Mouse (Mus musculus) hindbrain, embryonic 11.5 days (tissue): ENCODE measurements at regions not wholly inside any gene's neighbourhood (a gene's known extent, or its start where the extent isn't known, plus 50 kb on each side); places are given as distances from the start of the nearest gene placed in this dataset.

ENCODE experiments used
- ATAC-seq: fragments of 200-750 bp; cut with Nextera tagmentation; 2 replicates; pipeline ENCODE4 v1.8.0; 2017; ENCODE audit warnings: mild to moderate bottlenecking, moderate TSS enrichment, moderate library complexity; ENCODE audit not compliant: low FRiP score
- DNase-seq: peaks from one replicate; pipeline ENCODE4 v3.0.0-alpha.2; 2015; ENCODE audit warnings: low spot score
- H3K27ac ChIP-seq: fragments of 300-500 bp; sonication (generic); 2 replicates; pipeline ENCODE4 v1.5.1; 2014; ENCODE audit warnings: mild to moderate bottlenecking, low read depth, low read length
- H3K27me3 ChIP-seq: fragments of 300-500 bp; sonication (generic); 2 replicates; pipeline ENCODE4 v1.6.1; 2014; ENCODE audit warnings: mild to moderate bottlenecking, low read length, moderate library complexity, mixed read lengths; ENCODE audit not compliant: control insufficient read depth, insufficient read depth
- H3K36me3 ChIP-seq: fragments of 300-500 bp; sonication (generic); 2 replicates; pipeline ENCODE4 v1.6.1; 2014; ENCODE audit warnings: mild to moderate bottlenecking, low read length, moderate library complexity, mixed read lengths; ENCODE audit not compliant: control insufficient read depth, insufficient read depth
- H3K4me1 ChIP-seq: fragments of 300-500 bp; sonication (generic); replicated peaks from 2 replicates; pipeline ENCODE4 v1.6.1; 2014; ENCODE audit warnings: low read length, mixed read lengths; ENCODE audit not compliant: control insufficient read depth, insufficient read depth
- H3K4me2 ChIP-seq: fragments of 300-500 bp; sonication (generic); replicated peaks from 2 replicates; pipeline ENCODE4 v1.6.1; 2014; ENCODE audit warnings: mild to moderate bottlenecking, low read depth, low read length
- H3K4me3 ChIP-seq: fragments of 300-500 bp; sonication (generic); 2 replicates; pipeline ENCODE4 v1.5.1; 2014; ENCODE audit warnings: low read depth, low read length
- H3K9ac ChIP-seq: fragments of 300-500 bp; sonication (generic); 2 replicates; pipeline ENCODE4 v1.6.1; 2014; ENCODE audit warnings: low read depth, low read length
- H3K9me3 ChIP-seq: fragments of 300-500 bp; sonication (generic); 2 replicates; pipeline ENCODE4 v1.6.1; 2016; ENCODE audit warnings: low read length; ENCODE audit not compliant: control insufficient read depth
- whole genome bisulfite sequencing: fragments of 180-500 bp; shearing (Covaris S2); extraction: QIAGEN DNeasy Blood & Tissue Kit; methylation state at CpG from one replicate; pipeline ENCODE4 v1.1.7; 2014; 5-methylcytosine and 5-hydroxymethylcytosine counted together

DNA sequence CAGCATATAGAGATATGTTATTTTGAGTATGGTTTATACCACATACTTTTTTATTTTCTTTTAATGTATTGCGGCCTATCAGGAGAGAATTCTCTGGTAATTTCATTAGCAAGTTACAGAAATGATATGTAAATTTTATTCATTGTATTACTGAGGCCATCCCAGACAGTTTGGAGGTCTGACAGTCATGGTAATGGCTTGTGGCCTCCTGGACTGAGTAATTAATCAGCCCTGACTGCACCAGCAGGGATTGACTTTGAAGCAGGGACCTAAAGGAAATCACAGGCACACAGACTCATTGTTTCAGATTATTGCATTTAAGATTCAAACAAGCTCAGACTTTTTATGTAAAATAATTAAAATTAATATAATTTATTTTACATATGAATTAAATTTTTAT lies 435.9 kb upstream of the Siglech start:
- no peak overlapping the region for H3K27ac ChIP-seq
- H3K4me1 ChIP-seq: no peaks in the 10 kb centered on the region
- no peaks in the 10 kb centered on the region for H3K36me3 ChIP-seq
- peak; percentile 90 for ATAC-seq
- H3K4me3 ChIP-seq: no peak overlapping the region
- DNase-seq: peak; percentile 4
- H3K27me3 ChIP-seq: no peaks in the 10 kb centered on the region
- no peaks in the 10 kb centered on the region for H3K9me3 ChIP-seq
- H3K9ac ChIP-seq: no peak overlapping the region
- 70% methylated on average over 1 of the region's 1 CpGs for WGBS
- H3K4me2 ChIP-seq: no peak overlapping the region

DNA sequence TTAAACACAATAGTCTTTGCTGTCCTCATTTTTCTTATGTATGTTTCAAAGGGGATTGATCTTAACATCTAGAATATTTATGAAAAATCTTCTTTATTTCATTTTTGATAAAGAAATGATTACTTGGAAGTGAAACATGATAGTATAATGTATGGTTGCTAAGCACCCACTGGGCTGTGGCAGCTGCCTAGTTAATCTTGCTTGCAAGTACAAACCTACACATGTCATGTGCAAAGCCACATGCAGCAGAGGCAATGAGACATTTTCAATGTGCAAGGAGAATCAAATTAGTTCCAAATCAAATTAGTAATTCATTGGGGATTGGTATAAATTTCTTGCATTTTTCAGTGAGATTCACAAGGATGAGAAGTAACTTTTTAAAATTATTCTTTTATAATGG lies 428.1 kb upstream of the Siglech start:
- H3K9ac ChIP-seq: no peak overlapping the region
- H3K27ac ChIP-seq: no peak overlapping the region
- no peaks in the 10 kb centered on the region for H3K36me3 ChIP-seq
- peak; percentile 77 for ATAC-seq
- no peaks in the 10 kb centered on the region for H3K27me3 ChIP-seq
- H3K4me3 ChIP-seq: no peak overlapping the region
- H3K4me2 ChIP-seq: no peak overlapping the region
- no peak for DNase-seq
- no peaks in the 10 kb centered on the region for H3K9me3 ChIP-seq
- H3K4me1 ChIP-seq: no peaks in the 10 kb centered on the region
